Mouse (Mus musculus) natural killer cell, adult 2 months (primary cell): ENCODE results near the gene Kcnk3.

Experiments
- DNase-seq, 2 experiments: peaks; one replicate each; pipeline ENCODE4 v3.0.0; 2022; ENCODE audit warnings: low spot score in 2 of 2

Gene Kcnk3

GRCm38 (mm10) chr5:30613242-30613641 lies 25.3 kb downstream of the Kcnk3 start:
- no peak for DNase-seq

- no peak for DNase-seq
Measured at GRCm38 (mm10) chr5:30614221-30614620, 26.3 kb downstream of the Kcnk3 start.

- DNase-seq, result no peak
Measured at GRCm38 (mm10) chr5:30615416-30615815, 27.4 kb downstream of the Kcnk3 start.

GRCm38 (mm10) chr5:30615819-30616218 lies 27.8 kb downstream of the Kcnk3 start:
- no peak for DNase-seq

- no peak for DNase-seq
Measured at GRCm38 (mm10) chr5:30616644-30617043, 28.7 kb downstream of the Kcnk3 start.

GRCm38 (mm10) chr5:30617357-30617756 lies 29.4 kb downstream of the Kcnk3 start:
- no peak for DNase-seq

- no peak for DNase-seq
Measured at GRCm38 (mm10) chr5:30617851-30618250, 29.9 kb downstream of the Kcnk3 start.

- DNase-seq, result no peak
Measured at GRCm38 (mm10) chr5:30618376-30619003, 30.5 kb downstream of the Kcnk3 start.

GRCm38 (mm10) chr5:30619211-30619610 lies 31.2 kb downstream of the Kcnk3 start:
- DNase-seq, result no peak

GRCm38 (mm10) chr5:30620567-30620966 lies 32.6 kb downstream of the Kcnk3 start:
- no peak for DNase-seq

- DNase-seq, result no peak
Measured at GRCm38 (mm10) chr5:30621211-30621790, 33.3 kb downstream of the Kcnk3 start.

GRCm38 (mm10) chr5:30621844-30622176 lies 33.8 kb downstream of the Kcnk3 start:
- no peak for DNase-seq

GRCm38 (mm10) chr5:30622177-30622840 lies 34.3 kb downstream of the Kcnk3 start:
- DNase-seq, result peak; percentile 45 to 67

- no peak for DNase-seq
Measured at GRCm38 (mm10) chr5:30622841-30623185, 34.8 kb downstream of the Kcnk3 start.

- no peak for DNase-seq
Measured at GRCm38 (mm10) chr5:30623380-30623779, 35.4 kb downstream of the Kcnk3 start.

- DNase-seq, result no peak
Measured at GRCm38 (mm10) chr5:30624311-30624710, 36.3 kb downstream of the Kcnk3 start.

GRCm38 (mm10) chr5:30624908-30625307 lies 36.9 kb downstream of the Kcnk3 start:
- no peak for DNase-seq

- no peak for DNase-seq
Measured at GRCm38 (mm10) chr5:30625379-30625778, 37.4 kb downstream of the Kcnk3 start.

GRCm38 (mm10) chr5:30626331-30627105 lies 38.5 kb downstream of the Kcnk3 start:
- DNase-seq, result no peak

- DNase-seq, result no peak
Measured at GRCm38 (mm10) chr5:30628511-30628910, 40.5 kb downstream of the Kcnk3 start.

GRCm38 (mm10) chr5:30630401-30630800 lies 42.4 kb downstream of the Kcnk3 start:
- DNase-seq, result no peak

- DNase-seq, result no peak
Measured at GRCm38 (mm10) chr5:30632134-30632533, 44.2 kb downstream of the Kcnk3 start.

GRCm38 (mm10) chr5:30636994-30637393 lies 49.0 kb downstream of the Kcnk3 start:
- DNase-seq, result no peak
